Mouse (Mus musculus) embryo, embryonic 9.5 days (tissue): ENCODE results near the gene Glyat.

Source experiments
- DNase-seq: peaks from one replicate; pipeline ENCODE4 v3.0.0-alpha.2; 2017; ENCODE audit errors: extremely low spot score

The Glyat gene

DNA sequence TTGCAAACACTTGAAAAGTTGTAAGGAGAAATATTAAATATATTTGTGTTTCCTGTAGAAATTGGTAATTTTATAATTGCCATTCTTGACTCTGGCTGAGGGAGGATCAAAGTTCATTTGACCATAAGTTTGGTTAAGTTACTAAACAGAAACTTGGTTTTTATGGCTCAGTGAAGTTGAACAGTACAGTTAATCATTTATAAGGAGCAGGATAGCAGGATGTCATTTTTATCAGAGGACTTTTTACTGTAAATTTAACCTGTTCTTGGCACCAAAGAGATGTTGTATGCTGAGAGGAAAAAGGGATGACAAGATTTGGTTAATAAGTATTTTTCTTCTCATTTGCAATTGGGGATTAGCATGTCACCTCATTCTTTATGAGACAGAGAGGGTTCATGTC, 51.5 kb downstream of the Glyat start:
- DNase-seq, result no peak

DNA sequence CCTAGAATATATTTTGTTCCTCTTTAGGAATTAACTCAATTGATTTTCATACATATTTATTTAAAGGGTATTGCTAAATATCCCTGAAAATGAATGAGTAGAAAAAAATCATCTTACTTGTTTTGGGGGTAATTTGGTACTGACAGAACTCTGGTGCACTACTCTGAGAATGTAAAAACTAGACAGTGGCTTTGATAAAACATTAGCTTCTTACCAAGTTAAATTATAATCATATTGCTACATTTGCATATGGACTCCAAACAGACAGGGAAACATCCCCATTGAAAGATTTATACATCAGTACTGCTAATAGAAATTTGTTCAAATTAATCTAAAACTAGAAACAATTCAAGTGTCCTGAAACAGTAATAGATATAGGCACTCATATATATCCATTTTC, 52.1 kb downstream of the Glyat start:
- no peak for DNase-seq

GRCm38 (mm10) chr19:12695590-12695989, 62.5 kb downstream of the Glyat start, which contains the start of gene Keg1:
Gene Keg1 (plus strand): TSS chr19:12695786.
- no peak for DNase-seq

GRCm38 (mm10) chr19:12696221-12696620, 63.1 kb downstream of the Glyat start:
- DNase-seq, result no peak
